Mouse (Mus musculus) E14TG2a.4 (cell line): ENCODE data around the gene Tpbgl.

ENCODE experiments used
- CTCF ChIP-seq: conservative IDR thresholded peaks from 2 replicates; pipeline ENCODE4 v1.5.1; 2014; ENCODE audit warnings: low read length
- NANOG ChIP-seq: IDR thresholded peaks from 2 replicates; pipeline ENCODE4 v1.6.1; 2014; ENCODE audit warnings: borderline replicate concordance, low read length, mixed read lengths
- POU5F1 ChIP-seq: IDR thresholded peaks from 2 replicates; pipeline ENCODE4 v1.6.1; 2014; ENCODE audit warnings: low read length, borderline replicate concordance

GRCm38 (mm10) chr7:99668802-99669201 is 41.9 kb upstream of the Tpbgl start:
- TF ChIP-seq CTCF (no peak), POU5F1 (no peak), NANOG (no peak)
